Mouse (Mus musculus) heart, adult 2 months (tissue): Measurements from ENCODE around the gene Vamp1. TPM values are rescaled to one million over a fixed set of nuclear protein-coding genes. Genes with fewer than 3 reads are reported as not detected.

ENCODE experiments used
- DNase-seq, 2 experiments: peaks; one replicate each; pipeline ENCODE4 v3.0.0; 2021
- H3K27ac ChIP-seq: fragments of 200-600 bp; 2 replicates; pipeline ENCODE4 v1.8.1; 2022
- H3K27me3 ChIP-seq: fragments of 200-500 bp; 2 replicates; pipeline ENCODE4 v1.6.1; 2012; ENCODE audit warnings: mild to moderate bottlenecking, low read length, inconsistent platforms, mixed read lengths; ENCODE audit not compliant: control insufficient read depth, insufficient read depth
- H3K36me3 ChIP-seq: fragments of 200-500 bp; 2 replicates; pipeline ENCODE4 v1.6.1; 2012; ENCODE audit warnings: low read length, inconsistent platforms; ENCODE audit not compliant: control insufficient read depth, insufficient read depth
- H3K4me1 ChIP-seq: fragments of 200-500 bp; 2 replicates; pipeline ENCODE4 v1.6.1; 2011; ENCODE audit warnings: low read length; ENCODE audit not compliant: control insufficient read depth, insufficient read depth
- H3K4me3 ChIP-seq: fragments of 200-600 bp; 2 replicates; pipeline ENCODE4 v1.8.1; 2022
- H3K79me2 ChIP-seq: fragments of 200-500 bp; replicated peaks from 2 replicates; pipeline ENCODE4 v1.6.1; 2012; ENCODE audit warnings: mild to moderate bottlenecking, inconsistent platforms, low read length, moderate library complexity, mixed read lengths; ENCODE audit not compliant: control insufficient read depth, insufficient read depth
- H3K9ac ChIP-seq: fragments of 200-500 bp; 2 replicates; pipeline ENCODE4 v1.6.1; 2012; ENCODE audit warnings: low read depth, mild to moderate bottlenecking, control low read depth, inconsistent platforms, low read length, mixed read lengths
- CTCF ChIP-seq: fragments of 200-600 bp; IDR thresholded peaks from 2 replicates; pipeline ENCODE4 v1.8.1; 2022; ENCODE audit warnings: antibody characterized with exemption, mild to moderate bottlenecking, moderate library complexity
- EP300 ChIP-seq: fragments of 200-500 bp; IDR thresholded peaks from 2 replicates; pipeline ENCODE4 v1.6.1; 2011; ENCODE audit warnings: low read depth, low read length, control low read depth; ENCODE audit not compliant: insufficient read depth
- POLR2A ChIP-seq: fragments of 200-500 bp; IDR thresholded peaks from 2 replicates; pipeline ENCODE4 v1.6.1; 2011; ENCODE audit warnings: mild to moderate bottlenecking, low read depth, low read length, control low read depth; ENCODE audit not compliant: insufficient read depth
- WGBS: fragments of 180-500 bp; shearing (Covaris S2); methylation state at CpG from one replicate; pipeline ENCODE4 v1.1.7; 2018; 5-methylcytosine and 5-hydroxymethylcytosine counted together
- intact Hi-C: fragments of 180-260 bp; cut with DNase I; formaldehyde crosslinking; loops from one replicate; pipeline ENCODE4 v1.15.1; 2025
- polyA plus RNA-seq: library from polyadenylated mRNA; depleted of rRNA; stranded (reverse); fragments of >200 nt; gene quantifications from 2 replicates; pipeline ENCODE4 v1.2.3, GENCODE M21; 2012
- total RNA-seq, 2 experiments: library from RNA; stranded (reverse); gene quantifications; 2 replicates each; pipeline ENCODE4 v1.2.3; 2021

Gene Vamp1
- total and polyA plus RNA-seq, 3 experiments: 4.9 to 14.1 (median 5.3) TPM

DNA sequence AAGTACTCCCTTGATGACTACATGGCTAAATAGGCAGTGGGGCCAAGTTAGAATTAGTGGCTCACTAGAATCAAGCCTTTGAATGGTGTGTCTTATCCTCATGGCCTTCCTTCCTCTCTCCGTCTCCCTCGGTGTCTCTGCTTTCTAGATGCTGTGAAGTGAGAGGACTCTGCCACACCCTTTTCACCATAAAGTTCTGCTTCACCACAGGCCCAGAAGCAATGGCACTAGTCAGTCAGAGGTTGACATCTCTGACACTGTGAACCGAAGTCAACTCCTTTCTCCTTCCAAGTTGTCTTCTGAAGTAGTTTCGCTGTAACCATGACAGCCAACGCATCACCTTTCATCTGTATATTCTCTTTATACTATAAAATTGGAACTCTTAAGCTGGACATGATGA, 24.2 kb downstream of the Vamp1 start:
- H3K9ac ChIP-seq: no peak overlapping the region
- intact Hi-C loops: no loop called here
- TF ChIP-seq EP300: no peak
- no peak for TF ChIP-seq POLR2A
- TF ChIP-seq CTCF: no peak
- DNase-seq: no peak
- no peak overlapping the region for H3K4me3 ChIP-seq
- H3K79me2 ChIP-seq: no peaks in the 10 kb centered on the region
- 89% methylated on average over 5 of the region's 5 CpGs for WGBS
- no peaks in the 10 kb centered on the region for H3K36me3 ChIP-seq
- H3K27me3 ChIP-seq: no peaks in the 10 kb centered on the region
- H3K27ac ChIP-seq: no peak overlapping the region
- H3K4me1 ChIP-seq: no peaks in the 10 kb centered on the region

DNA sequence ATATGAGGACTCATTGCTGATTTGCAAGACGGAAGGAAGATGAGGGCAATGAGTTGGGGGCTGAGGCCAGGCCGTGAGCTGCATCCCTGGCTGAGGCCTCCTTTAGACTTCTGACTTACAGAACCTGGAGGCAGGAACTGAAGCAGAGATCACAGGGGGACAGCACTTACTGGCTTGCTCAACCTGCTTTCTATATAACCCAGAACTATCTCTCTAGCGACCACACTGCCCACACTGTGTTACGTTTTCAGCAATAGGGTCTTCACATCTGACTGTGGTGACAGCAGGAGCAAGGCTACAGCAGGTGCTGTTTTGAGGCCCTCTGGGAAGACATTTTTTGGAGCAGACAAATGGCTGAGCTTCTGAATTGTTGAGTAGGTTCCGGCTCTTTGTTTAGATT, 25.3 kb downstream of the Vamp1 start:
- H3K27me3 ChIP-seq: no peaks in the 10 kb centered on the region
- 89% methylated on average over 5 of the region's 5 CpGs for WGBS
- no peak overlapping the region for H3K4me3 ChIP-seq
- intact Hi-C loops: no loop called here
- H3K4me1 ChIP-seq: no peaks in the 10 kb centered on the region
- no peaks in the 10 kb centered on the region for H3K79me2 ChIP-seq
- H3K36me3 ChIP-seq: no peaks in the 10 kb centered on the region
- no peak overlapping the region for H3K27ac ChIP-seq
- no peak for DNase-seq
- no peak overlapping the region for H3K9ac ChIP-seq
- TF ChIP-seq CTCF (no peak), EP300 (no peak), POLR2A (no peak)

- WGBS: 70% methylated on average over 8 of the region's 8 CpGs
- intact Hi-C loops: no loop called here
- no peaks in the 10 kb centered on the region for H3K4me1 ChIP-seq
These were observed 26.2 kb downstream of the Vamp1 start for GRCm38 (mm10) chr6:125241566-125241965.

GRCm38 (mm10) chr6:125244551-125244950, 29.2 kb downstream of the Vamp1 start:
- DNase-seq: no peak
- H3K4me1 ChIP-seq: no peaks in the 10 kb centered on the region
- TF ChIP-seq POLR2A (no peak), EP300 (no peak), CTCF (no peak)
- no peak overlapping the region for H3K4me3 ChIP-seq
- H3K36me3 ChIP-seq: no peaks in the 10 kb centered on the region
- intact Hi-C loops: no loop called here
- no peak overlapping the region for H3K9ac ChIP-seq
- WGBS: 27% methylated on average over 1 of the region's 1 CpGs
- no peak overlapping the region for H3K27ac ChIP-seq
- H3K27me3 ChIP-seq: no peaks in the 10 kb centered on the region
- no peaks in the 10 kb centered on the region for H3K79me2 ChIP-seq

More at GRCm38 (mm10) chr6:125241566-125241965, 26.2 kb downstream of the Vamp1 start:
- Histone ChIP-seq H3K9ac (no peak overlapping the region), H3K36me3 (no peaks in the 10 kb centered on the region), H3K79me2 (no peaks in the 10 kb centered on the region), H3K27me3 (no peaks in the 10 kb centered on the region), H3K4me3 (no peak overlapping the region), H3K27ac (no peak overlapping the region)
- TF ChIP-seq CTCF: no peak
- TF ChIP-seq EP300: no peak
- TF ChIP-seq POLR2A: no peak
- no peak for DNase-seq

DNA sequence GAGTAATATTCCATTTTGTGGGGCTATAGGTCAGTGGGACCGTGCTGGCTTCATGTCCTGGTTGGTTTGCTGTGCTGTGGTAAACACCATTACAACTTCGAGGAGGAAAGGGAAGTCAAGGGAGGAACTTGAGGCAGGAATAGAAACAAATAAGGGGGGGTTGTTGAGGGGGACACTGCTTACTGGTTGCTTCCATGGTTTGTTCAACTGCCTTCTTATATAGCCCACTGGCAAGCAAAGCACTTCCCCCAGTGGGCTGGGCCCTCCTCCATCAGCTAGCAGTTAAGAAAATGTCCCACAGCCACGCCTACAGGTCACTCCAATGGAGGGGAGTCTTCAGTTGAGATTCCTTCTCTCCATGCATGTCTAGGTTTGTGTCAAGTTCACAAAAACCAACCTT, 36.9 kb downstream of the Vamp1 start:
- no peak for DNase-seq
- H3K4me1 ChIP-seq: no peaks in the 10 kb centered on the region
- TF ChIP-seq CTCF (no peak), POLR2A (no peak), EP300 (no peak)
- no peaks in the 10 kb centered on the region for H3K27me3 ChIP-seq
- H3K36me3 ChIP-seq: no peaks in the 10 kb centered on the region
- no peak overlapping the region for H3K9ac ChIP-seq
- H3K4me3 ChIP-seq: no peak overlapping the region
- no peak overlapping the region for H3K27ac ChIP-seq
- 57% methylated on average over 3 of the region's 3 CpGs for WGBS
- H3K79me2 ChIP-seq: no peaks in the 10 kb centered on the region
- intact Hi-C loops: no loop called here

GRCm38 (mm10) chr6:125252711-125253110, 37.4 kb downstream of the Vamp1 start:
- WGBS: 73% methylated on average over 8 of the region's 8 CpGs
- H3K4me1 ChIP-seq: no peaks in the 10 kb centered on the region
- no peak overlapping the region for H3K9ac ChIP-seq
- no peaks in the 10 kb centered on the region for H3K79me2 ChIP-seq
- no peak overlapping the region for H3K27ac ChIP-seq
- H3K36me3 ChIP-seq: no peaks in the 10 kb centered on the region
- H3K4me3 ChIP-seq: no peak overlapping the region
- intact Hi-C loops: no loop called here
- no peaks in the 10 kb centered on the region for H3K27me3 ChIP-seq
- TF ChIP-seq CTCF (no peak), EP300 (no peak), POLR2A (no peak)
- no peak for DNase-seq
